Mouse (Mus musculus): ENCODE measurements around the gene Gm28044.
"Not testable (repeated sequence)": the region's sequence is repeated elsewhere in the genome, so short reads cannot be mapped to it uniquely, and the experiment has no call there.

Gm28044 gene

GRCm38 (mm10) chr13:67360131-67360744, at the start of gene Gm28044, which contains the start of gene Zfp953:
Gene Gm28044, minus strand, starts transcription at chr13:67360536.
Gene Zfp953, minus strand, starts transcription at chr13:67360605.
- DNase-seq (ENCODE audit: low read depth, low spot score): peak; percentile 80

GRCm38 (mm10) chr13:67399183-67399903, 39.0 kb upstream of the Gm28044 start, which contains the start of gene Zfp429:
Gene Zfp429, minus strand, starts transcription at chr13:67399819.
- DNase-seq (ENCODE audit: low read depth, low spot score): peak; percentile 30

- not testable (repeated sequence) for DNase-seq (ENCODE audit: low read depth, low spot score)
Measured at GRCm38 (mm10) chr13:67376255-67376654, 15.9 kb upstream of the Gm28044 start.

- peak; percentile 43 for DNase-seq (ENCODE audit: low read depth, low spot score)
Measured at GRCm38 (mm10) chr13:67375050-67375911, 14.9 kb upstream of the Gm28044 start, which contains the start of the genes Gm28041 and Zfp456. Gene Gm28041, minus strand, starts transcription at chr13:67375733. Gene Zfp456, minus strand, starts transcription at chr13:67375810.

GRCm38 (mm10) chr13:67351854-67352253, 8.5 kb downstream of the Gm28044 start:
- no peak for DNase-seq (ENCODE audit: low read depth, low spot score)

GRCm38 (mm10) chr13:67343422-67343821, 16.9 kb downstream of the Gm28044 start:
- no peak for DNase-seq (ENCODE audit: low read depth, low spot score)

GRCm38 (mm10) chr13:67332877-67333276, 27.5 kb downstream of the Gm28044 start:
- DNase-seq (ENCODE audit: low read depth, low spot score): no peak

- DNase-seq (ENCODE audit: low read depth, low spot score): peak; percentile 61
Measured at GRCm38 (mm10) chr13:67332019-67332724, 28.2 kb downstream of the Gm28044 start, which contains the start of gene Zfp595. Gene Zfp595, minus strand, starts transcription at chr13:67332570.

- DNase-seq (ENCODE audit: low read depth, low spot score): no peak
Measured at GRCm38 (mm10) chr13:67306718-67307117, 53.6 kb downstream of the Gm28044 start.

GRCm38 (mm10) chr13:67305822-67306672, 54.3 kb downstream of the Gm28044 start, which contains the start of gene Zfp457:
Gene Zfp457, minus strand, starts transcription at chr13:67306485.
- DNase-seq (ENCODE audit: low read depth, low spot score): peak; percentile 80

GRCm38 (mm10) chr13:67278314-67278713, 82.0 kb downstream of the Gm28044 start, which contains the start of gene Zfp458:
Gene Zfp458, minus strand, starts transcription at chr13:67278466.
- DNase-seq (ENCODE audit: low read depth, low spot score): peak; percentile 57

GRCm38 (mm10) chr13:67269383-67270065, 90.8 kb downstream of the Gm28044 start:
- not testable (repeated sequence) for DNase-seq (ENCODE audit: low read depth, low spot score)

- peak; percentile 51 for DNase-seq (ENCODE audit: low read depth, low spot score)
Measured at GRCm38 (mm10) chr13:67268568-67269369, 91.6 kb downstream of the Gm28044 start.
